Mouse (Mus musculus) kidney, adult 2 months (tissue): ENCODE data around the gene Heatr6.

Experiments
- CTCF ChIP-seq: fragments of 200-500 bp; conservative IDR thresholded peaks from 2 replicates; pipeline ENCODE4 v1.5.1; 2011; ENCODE audit warnings: low read depth, mild to moderate bottlenecking, control low read depth, low read length, moderate library complexity, mixed read lengths; ENCODE audit not compliant: insufficient read depth, insufficient read length
- POLR2A ChIP-seq: fragments of 200-500 bp; IDR thresholded peaks from one replicate; pipeline ENCODE4 v1.6.1; 2011; ENCODE audit warnings: low read depth, low read length, control low read depth

- TF ChIP-seq CTCF (no peak), POLR2A (no peak)
Measured at GRCm38 (mm10) chr11:83788331-83788730, 34.8 kb downstream of the Heatr6 start.
